Mouse (Mus musculus) ovary, adult 18-20 months (tissue): Measurements from ENCODE around the gene Myh7.
A peak's percentile ranks its signal among the peaks of the same experiment; 100 is the strongest.

ENCODE experiments used
- DNase-seq: peaks from one replicate; pipeline ENCODE4 v3.0.0; 2022; ENCODE audit warnings: low spot score, mixed read lengths

Myh7 gene

GRCm38 (mm10) chr14:54942479-54942878 lies 51.9 kb downstream of the Myh7 start:
- no peak for DNase-seq

- no peak for DNase-seq
Observed at GRCm38 (mm10) chr14:54941024-54941978, 53.1 kb downstream of the Myh7 start.

GRCm38 (mm10) chr14:54940176-54940530 lies 54.3 kb downstream of the Myh7 start:
- DNase-seq, result no peak

GRCm38 (mm10) chr14:54939434-54940175 lies 54.8 kb downstream of the Myh7 start:
- DNase-seq, result peak; percentile 35

GRCm38 (mm10) chr14:54938431-54939219 lies 55.8 kb downstream of the Myh7 start:
- DNase-seq, result no peak

GRCm38 (mm10) chr14:54937361-54938182 lies 56.9 kb downstream of the Myh7 start:
- DNase-seq, result no peak

GRCm38 (mm10) chr14:54936831-54937160 lies 57.6 kb downstream of the Myh7 start:
- no peak for DNase-seq

- no peak for DNase-seq
Observed at GRCm38 (mm10) chr14:54935904-54936830, 58.3 kb downstream of the Myh7 start, which contains the start of gene Cmtm5. Gene Cmtm5, plus strand, starts transcription at chr14:54936261.

- no peak for DNase-seq
Observed at GRCm38 (mm10) chr14:54932645-54933150, 61.7 kb downstream of the Myh7 start, which contains the start of gene Il25. Gene Il25, plus strand, starts transcription at chr14:54932695.

GRCm38 (mm10) chr14:54930431-54930830 lies 64.0 kb downstream of the Myh7 start:
- DNase-seq, result no peak

- DNase-seq, result no peak
Observed at GRCm38 (mm10) chr14:54929801-54930200, 64.6 kb downstream of the Myh7 start.

GRCm38 (mm10) chr14:54927296-54927695 lies 67.1 kb downstream of the Myh7 start:
- no peak for DNase-seq

- peak; percentile 28 for DNase-seq
Observed at GRCm38 (mm10) chr14:54926401-54927158, 67.8 kb downstream of the Myh7 start.

GRCm38 (mm10) chr14:54925349-54926342 lies 68.8 kb downstream of the Myh7 start, which contains the start of gene Efs:
Gene Efs, minus strand, starts transcription at chr14:54926126.
- DNase-seq, result peak; percentile 27

GRCm38 (mm10) chr14:54924641-54925348 lies 69.6 kb downstream of the Myh7 start:
- DNase-seq, result peak; percentile 13
